Mouse (Mus musculus): ENCODE results near the gene Vmn2r45. TPM values are rescaled to one million over a fixed set of nuclear protein-coding genes. Genes with fewer than 3 reads are reported as not detected.

Vmn2r45 gene
- polyA plus RNA-seq (2014; fragmentation: Illumina TruSeq; extraction: RNeasy Lipid Tissue Mini Kit (QIAGEN cat#74804)), result not detected

GRCm38 (mm10) chr7:8488975-8489374, at the start of gene Vmn2r45:
TSS of gene Vmn2r45 (minus strand) at chr7:8489075.

Other genes with a start within 250 kb of the Vmn2r45 start
- not detected for gene Vmn2r43, start 228.5 kb downstream of the Vmn2r45 start, polyA plus RNA-seq (2014; fragmentation: Illumina TruSeq; extraction: RNeasy Lipid Tissue Mini Kit (QIAGEN cat#74804))
- not detected for gene Vmn2r44, start 105.7 kb downstream of the Vmn2r45 start, polyA plus RNA-seq (2014; fragmentation: Illumina TruSeq; extraction: RNeasy Lipid Tissue Mini Kit (QIAGEN cat#74804))

Measured in ovary, adult 10 weeks (tissue).